Mouse (Mus musculus): ENCODE data around the gene Taar4.

DNA sequence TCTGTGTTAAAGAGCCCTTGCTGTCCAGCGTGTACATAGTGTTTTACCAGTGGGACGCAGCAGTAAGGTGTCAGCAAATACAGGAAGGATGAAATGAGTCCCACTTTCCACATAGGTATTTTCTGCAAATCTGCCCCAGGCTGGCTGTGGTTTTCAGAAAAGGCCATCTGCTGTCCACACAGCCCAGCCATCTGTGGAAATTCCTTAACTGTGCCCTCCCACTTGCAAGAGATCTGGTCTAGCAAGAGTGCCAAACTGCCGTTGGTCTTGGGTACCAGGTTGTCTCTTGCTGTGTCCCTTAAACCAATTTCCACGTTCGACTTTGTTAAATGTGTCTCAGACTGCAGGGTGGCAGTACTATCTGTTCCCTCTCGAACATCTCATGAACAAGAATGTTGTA lies 8.6 kb upstream of the Taar4 start:
- no peak for TF ChIP-seq POLR2A (IDR thresholded peaks at IDR 0.05; ENCODE audit: insufficient read length, low read depth)
- TF ChIP-seq SRF (IDR thresholded peaks at IDR 0.05; ENCODE audit: control insufficient read depth, insufficient read length, low read depth): no peak
- no peak for TF ChIP-seq MYOD1 (IDR thresholded peaks at IDR 0.05; ENCODE audit: control insufficient read depth in 1 of 3, insufficient read length in 2 of 3, low read depth in 2 of 3)
- TF ChIP-seq CEBPB (IDR thresholded peaks at IDR 0.05; ENCODE audit: insufficient read depth, poor library complexity, severe bottlenecking): no peak
- TF ChIP-seq E2F4 (IDR thresholded peaks at IDR 0.05; ENCODE audit: insufficient read depth): no peak
- no peak for TF ChIP-seq MAX (IDR thresholded peaks at IDR 0.05; ENCODE audit: low read depth)
- TF ChIP-seq USF1 (IDR thresholded peaks at IDR 0.05; ENCODE audit: low read depth): no peak
- no peak for TF ChIP-seq POLR2AphosphoS2 (IDR thresholded peaks at IDR 0.05; ENCODE audit: insufficient read length, low read depth)
- no peak for TF ChIP-seq MYOG (IDR thresholded peaks at IDR 0.05; ENCODE audit: control insufficient read depth in 1 of 3, insufficient read depth in 1 of 3, insufficient read length in 2 of 3, low read depth in 2 of 3)

Data from myocyte (in vitro differentiated cells).